ENCODE assay signal across 9 mouse cellular contexts in genomic region chr2:165184015-165184633, GRCm38 (mm10). TPM values are rescaled to one million over a fixed set of nuclear protein-coding genes. Genes with fewer than 3 reads are reported as not detected.
A peak's percentile ranks its signal among the peaks of the same experiment; 100 is the strongest.
DNase-seq lines count a peak whose midpoint lies in the region; ATAC-seq and TF ChIP-seq lines count a peak whose summit lies in the region.
"Had no signal": no experiment of that assay in that cellular context is flagged by ENCODE, and none has a peak within 500 bp of the region (broad histone marks: within the 10 kb centered on the region; RNA-seq: fewer than 3 reads in every experiment).

No protein-coding gene starts in this region.

- H3K4me3 ChIP-seq in kidney, postnatal 0 days (replicated peaks; ENCODE audit: low read depth, low read length): no peak overlapping the region
- H3K4me3 ChIP-seq in neural tube, embryonic 12.5 days: no peak overlapping the region

- 20% methylated on average over 9 of the region's 9 CpGs for WGBS in kidney, postnatal 0 days
- WGBS in neural tube, embryonic 12.5 days: 35% methylated on average over 9 of the region's 9 CpGs

- H3K4me2 ChIP-seq in kidney, postnatal 0 days (ENCODE audit: low read length): no peak overlapping the region
- H3K4me2 ChIP-seq in neural tube, embryonic 12.5 days (replicated peaks): no peak overlapping the region; the same call in 1 of the 2 replicates

- TF ChIP-seq CTCF in kidney, postnatal 0 days (IDR thresholded peaks at IDR 0.05; ENCODE audit: low read depth): no peak

- no peaks in the 10 kb centered on the region for H3K36me3 ChIP-seq in kidney, postnatal 0 days (ENCODE audit: insufficient read depth, low read length)
- no peaks in the 10 kb centered on the region for H3K36me3 ChIP-seq in neural tube, embryonic 12.5 days

- ATAC-seq in kidney, postnatal 0 days (replicated peaks; ENCODE audit: low FRiP score, low read depth): 0 out of 2 replicates have a peak, but pooled peaks have one; percentile 25
- peak; percentile 70 for ATAC-seq in neural tube, embryonic 12.5 days (ENCODE audit: low FRiP score, low read depth)
- ATAC-seq in megakaryocyte, adult 5-6 weeks (ENCODE audit: poor library complexity, severe bottlenecking): no peak

- no peaks in the 10 kb centered on the region for H3K9me3 ChIP-seq in kidney, postnatal 0 days (replicated peaks; ENCODE audit: low read length)
- no peaks in the 10 kb centered on the region for H3K9me3 ChIP-seq in neural tube, embryonic 12.5 days

- peaks cover 25% of the 10 kb centered on the region; the same call in 1 of the 2 replicates for H3K27me3 ChIP-seq in kidney, postnatal 0 days (ENCODE audit: insufficient read depth, low read length)
- H3K27me3 ChIP-seq in neural tube, embryonic 12.5 days (replicated peaks): peaks cover 82% of the 10 kb centered on the region

- DNase-seq in cerebellum, postnatal 14 days: peak; percentile 56 to 60
- DNase-seq in cerebellum, adult 9-11 months: no peak
- peak; percentile 51 for DNase-seq in NIH3T3 (ENCODE audit: low read depth)
- DNase-seq in heart, adult 8-10 months (ENCODE audit: low spot score): peak; percentile 20
- DNase-seq in kidney, postnatal 0 days (ENCODE audit: low spot score): peak; percentile 25
- no peak for DNase-seq in cerebellum, adult 11 months

- no peak overlapping the region for H3K9ac ChIP-seq in kidney, postnatal 0 days (ENCODE audit: low read depth, low read length)
- H3K9ac ChIP-seq in neural tube, embryonic 12.5 days: no peak overlapping the region

- peaks cover 4% of the 10 kb centered on the region; the same call in 1 of the 2 replicates for H3K4me1 ChIP-seq in kidney, postnatal 0 days (replicated peaks; ENCODE audit: insufficient read depth, low read length)
- peaks cover 32% of the 10 kb centered on the region for H3K4me1 ChIP-seq in neural tube, embryonic 12.5 days

- no peak overlapping the region for H3K27ac ChIP-seq in kidney, postnatal 0 days
- no peak overlapping the region for H3K27ac ChIP-seq in neural tube, embryonic 12.5 days

RNA-seq across cellular contexts. Expression of gene Cdh22, which starts 50.5 kb away (rescaled TPM):
- 1 to 10 TPM in 2 of 4 experiments, under 1 TPM in 2; 0.75 to 2.2 (median 0.99) TPM for total RNA-seq in heart, adult 8-10 months (2022)
- polyA plus RNA-seq in kidney, postnatal 0 days (2015; fragmentation: Nextera tagmentation; extraction: Ambion mirVana): 1.5 and 1.6 TPM in 2 replicates
- 10.0 and 10.4 TPM in 2 replicates for polyA plus RNA-seq in neural tube, embryonic 12.5 days (2016; fragmentation: Nextera tagmentation; extraction: Ambion mirVana)
- 0.09 TPM in 1 of 2 replicates, not detected in the other for total RNA-seq in megakaryocyte, adult 5-6 weeks (2015)
- 0.07 TPM in 1 of 2 replicates, not detected in the other for total RNA-seq in megakaryocyte, adult 5-6 weeks (2017)
- total RNA-seq: hematopoietic stem cell, adult 5-6 weeks had no signal

Comparison
In these comparisons a context has a peak if more than half of its experiments do, and no peak if none do; other contexts are left out.
1. DNase-seq: peak in cerebellum, postnatal 14 days (2 of 2), NIH3T3 (single experiment), heart, adult 8-10 months (single experiment) and kidney, postnatal 0 days (single experiment); none in cerebellum, adult 9-11 months (single experiment) and cerebellum, adult 11 months (single experiment).